Mouse (Mus musculus) left cerebral cortex, adult 9 months (tissue): ENCODE measurements around the gene Esp22.
"Not testable (repeated sequence)": the region's sequence is repeated elsewhere in the genome, so short reads cannot be mapped to it uniquely, and the experiment has no call there.

Experiments
- DNase-seq, 2 experiments: peaks; one replicate each; pipeline ENCODE4 v3.0.0; 2022; ENCODE audit warnings: low spot score in 2 of 2

Gene Esp22

GRCm38 (mm10) chr17:39095034-39095433, at the start of gene Esp22:
Gene Esp22 (plus strand): TSS chr17:39095334.
- DNase-seq, result no peak

- no peak for DNase-seq
These were observed 31.5 kb upstream of the Esp22 start for GRCm38 (mm10) chr17:39063641-39064040.

GRCm38 (mm10) chr17:39076937-39077336, 18.2 kb upstream of the Esp22 start, which contains the start of gene Esp23:
Gene Esp23 (minus strand): TSS chr17:39077037.
- DNase-seq, result no peak

- DNase-seq, result not testable (repeated sequence)
These were observed 12.0 kb downstream of the Esp22 start for GRCm38 (mm10) chr17:39107126-39107525.

- not testable (repeated sequence) for DNase-seq
These were observed 34.0 kb downstream of the Esp22 start for GRCm38 (mm10) chr17:39129156-39129555.
